Mouse (Mus musculus) forebrain, embryonic 15.5 days (tissue): ENCODE measurements at regions not wholly inside any gene's neighbourhood (a gene's known extent, or its start where the extent isn't known, plus 50 kb on each side); places are given as distances from the start of the nearest gene placed in this dataset.

Source experiments
- ATAC-seq: fragments of 200-750 bp; cut with Nextera tagmentation; replicated peaks from 2 replicates; pipeline ENCODE4 v1.8.0; 2017; ENCODE audit warnings: mild to moderate bottlenecking, moderate TSS enrichment, moderate library complexity
- H3K27ac ChIP-seq: fragments of 300-500 bp; sonication (generic); replicated peaks from 2 replicates; pipeline ENCODE4 v1.5.1; 2015; ENCODE audit warnings: mild to moderate bottlenecking, inconsistent platforms
- H3K27me3 ChIP-seq: fragments of 300-500 bp; sonication (generic); 2 replicates; pipeline ENCODE4 v1.6.1; 2015; ENCODE audit warnings: inconsistent platforms
- H3K36me3 ChIP-seq: fragments of 300-500 bp; sonication (generic); 2 replicates; pipeline ENCODE4 v1.6.1; 2015; ENCODE audit warnings: mild to moderate bottlenecking, inconsistent platforms
- H3K4me1 ChIP-seq: fragments of 300-500 bp; sonication (generic); 2 replicates; pipeline ENCODE4 v1.6.1; 2015; ENCODE audit warnings: inconsistent platforms
- H3K4me2 ChIP-seq: fragments of 300-500 bp; sonication (generic); replicated peaks from 2 replicates; pipeline ENCODE4 v1.6.1; 2015; ENCODE audit warnings: mild to moderate bottlenecking, inconsistent platforms
- H3K4me3 ChIP-seq: fragments of 300-500 bp; sonication (generic); 2 replicates; pipeline ENCODE4 v1.5.1; 2015; ENCODE audit warnings: mild to moderate bottlenecking, inconsistent platforms
- H3K9ac ChIP-seq: fragments of 300-500 bp; sonication (generic); replicated peaks from 2 replicates; pipeline ENCODE4 v1.6.1; 2015; ENCODE audit warnings: mild to moderate bottlenecking, inconsistent platforms
- H3K9me3 ChIP-seq: fragments of 300-500 bp; sonication (generic); 2 replicates; pipeline ENCODE4 v1.6.1; 2016; ENCODE audit warnings: inconsistent platforms
- WGBS: fragments of 180-500 bp; shearing (Covaris S2); methylation state at CpG from one replicate; pipeline ENCODE4 v1.1.7; 2015; ENCODE audit warnings: mixed read lengths; 5-methylcytosine and 5-hydroxymethylcytosine counted together

DNA sequence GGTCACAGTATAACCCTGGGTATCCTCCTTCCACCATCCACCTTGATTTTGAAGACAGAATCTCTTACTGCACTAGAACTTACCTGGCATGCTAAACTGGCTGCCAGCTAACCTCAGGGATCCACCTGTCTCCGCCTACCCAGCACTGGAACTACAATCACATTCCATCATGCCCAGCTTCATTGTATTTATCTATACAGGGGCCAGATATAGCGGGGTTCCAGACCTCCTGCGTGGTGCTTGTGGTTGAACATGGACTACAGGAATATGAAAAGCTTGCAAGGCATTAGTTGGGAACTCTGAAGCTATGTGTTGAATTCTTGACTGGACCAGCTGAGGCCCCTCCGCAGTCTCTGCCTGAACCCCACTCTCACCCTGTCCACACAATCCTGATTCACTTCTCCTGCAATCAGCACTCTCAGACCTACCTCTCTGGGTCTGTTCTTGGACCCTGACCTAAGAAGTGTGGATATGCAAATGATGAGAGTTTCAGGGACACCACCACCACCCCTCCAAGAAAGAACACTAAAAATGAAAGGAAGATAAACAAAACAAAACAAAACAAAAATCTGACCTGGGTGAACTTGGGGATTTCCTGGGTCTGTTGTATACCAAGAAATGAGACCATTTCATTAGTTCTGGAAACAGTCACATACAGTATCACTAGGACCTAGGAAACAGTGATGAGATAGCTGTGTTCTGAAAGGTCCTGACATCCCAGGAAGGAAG lies 216.4 kb upstream of the Hs6st1 start:
- Histone ChIP-seq H3K9ac (no peak overlapping the region), H3K36me3 (no peaks in the 10 kb centered on the region), H3K27me3 (no peaks in the 10 kb centered on the region), H3K4me3 (no peak overlapping the region), H3K4me1 (no peaks in the 10 kb centered on the region), H3K4me2 (no peak overlapping the region), H3K9me3 (no peaks in the 10 kb centered on the region), H3K27ac (no peak overlapping the region)
- 94% methylated on average over 4 of the region's 4 CpGs for WGBS
- ATAC-seq, result no peak

GRCm38 (mm10) chr1:35853018-35853417 lies 215.2 kb upstream of the Hs6st1 start:
- H3K4me2 ChIP-seq, result no peak overlapping the region
- no peaks in the 10 kb centered on the region for H3K4me1 ChIP-seq
- no peak for ATAC-seq
- no peaks in the 10 kb centered on the region for H3K27me3 ChIP-seq
- H3K27ac ChIP-seq, result no peak overlapping the region
- no peaks in the 10 kb centered on the region for H3K9me3 ChIP-seq
- H3K9ac ChIP-seq, result no peak overlapping the region
- WGBS, result 87% methylated on average over 1 of the region's 1 CpGs
- H3K36me3 ChIP-seq, result no peaks in the 10 kb centered on the region
- no peak overlapping the region for H3K4me3 ChIP-seq

DNA sequence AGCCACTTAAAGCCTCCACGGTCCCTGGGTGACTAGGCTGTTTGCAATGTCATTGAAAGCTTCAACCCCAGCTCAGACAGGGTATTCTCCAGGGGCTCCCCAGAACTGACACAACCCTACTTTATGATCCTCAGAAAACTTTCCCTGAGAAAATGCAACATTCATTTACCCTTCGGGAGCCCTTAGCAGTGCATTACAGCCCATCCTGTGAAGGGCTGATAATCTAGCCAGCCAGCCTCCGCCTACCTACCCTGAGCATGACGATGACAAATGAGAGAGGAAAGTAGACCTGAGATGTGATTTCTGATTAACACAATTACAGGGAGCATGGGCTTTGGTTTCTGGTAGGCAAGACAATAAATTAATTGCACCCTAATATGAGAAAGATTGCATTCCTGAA lies 212.6 kb upstream of the Hs6st1 start:
- Histone ChIP-seq H3K27me3 (no peaks in the 10 kb centered on the region), H3K4me1 (no peaks in the 10 kb centered on the region), H3K9me3 (no peaks in the 10 kb centered on the region), H3K4me2 (no peak overlapping the region), H3K4me3 (no peak overlapping the region), H3K27ac (no peak overlapping the region), H3K9ac (no peak overlapping the region), H3K36me3 (no peaks in the 10 kb centered on the region)
- WGBS, result 90% methylated on average over 4 of the region's 4 CpGs
- no peak for ATAC-seq

DNA sequence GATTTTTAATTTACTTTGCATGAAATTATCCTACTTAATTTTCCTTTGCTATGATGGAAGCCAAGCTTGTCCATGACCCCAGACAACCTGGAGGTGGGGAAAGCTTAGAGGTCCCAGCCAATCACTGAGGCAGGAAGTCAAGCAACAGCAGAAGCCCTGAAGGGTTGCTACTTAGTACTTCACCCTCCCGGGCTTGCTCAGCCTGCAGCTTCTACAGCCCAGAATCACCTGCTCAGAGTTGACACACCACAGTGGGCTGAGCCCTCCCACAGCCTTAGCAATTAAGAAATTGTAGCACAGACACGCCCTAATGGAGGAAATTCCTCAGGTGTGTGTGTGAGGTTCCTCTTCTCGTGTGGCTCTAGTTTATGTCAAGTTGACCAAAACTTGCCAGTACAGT lies 209.9 kb upstream of the Hs6st1 start:
- WGBS, result 83% methylated on average over 3 of the region's 3 CpGs
- Histone ChIP-seq H3K4me3 (no peak overlapping the region), H3K4me1 (no peaks in the 10 kb centered on the region), H3K27ac (no peak overlapping the region), H3K36me3 (no peaks in the 10 kb centered on the region), H3K4me2 (no peak overlapping the region), H3K9me3 (no peaks in the 10 kb centered on the region), H3K9ac (no peak overlapping the region), H3K27me3 (no peaks in the 10 kb centered on the region)
- no peak for ATAC-seq

- Histone ChIP-seq H3K27me3 (no peaks in the 10 kb centered on the region), H3K27ac (no peak overlapping the region), H3K9ac (no peak overlapping the region), H3K36me3 (no peaks in the 10 kb centered on the region), H3K9me3 (no peaks in the 10 kb centered on the region), H3K4me2 (no peak overlapping the region), H3K4me3 (no peak overlapping the region), H3K4me1 (no peaks in the 10 kb centered on the region)
- 91% methylated on average over 5 of the region's 5 CpGs for WGBS
- no peak for ATAC-seq
Measured at GRCm38 (mm10) chr1:35860779-35861178, 207.4 kb upstream of the Hs6st1 start.

GRCm38 (mm10) chr1:35862196-35862595 lies 206.0 kb upstream of the Hs6st1 start:
- Histone ChIP-seq H3K27me3 (no peaks in the 10 kb centered on the region), H3K36me3 (no peaks in the 10 kb centered on the region), H3K9me3 (no peaks in the 10 kb centered on the region), H3K4me3 (no peak overlapping the region), H3K4me1 (no peaks in the 10 kb centered on the region), H3K9ac (no peak overlapping the region), H3K4me2 (no peak overlapping the region), H3K27ac (no peak overlapping the region)
- ATAC-seq, result no peak
- WGBS, result 90% methylated on average over 5 of the region's 5 CpGs

DNA sequence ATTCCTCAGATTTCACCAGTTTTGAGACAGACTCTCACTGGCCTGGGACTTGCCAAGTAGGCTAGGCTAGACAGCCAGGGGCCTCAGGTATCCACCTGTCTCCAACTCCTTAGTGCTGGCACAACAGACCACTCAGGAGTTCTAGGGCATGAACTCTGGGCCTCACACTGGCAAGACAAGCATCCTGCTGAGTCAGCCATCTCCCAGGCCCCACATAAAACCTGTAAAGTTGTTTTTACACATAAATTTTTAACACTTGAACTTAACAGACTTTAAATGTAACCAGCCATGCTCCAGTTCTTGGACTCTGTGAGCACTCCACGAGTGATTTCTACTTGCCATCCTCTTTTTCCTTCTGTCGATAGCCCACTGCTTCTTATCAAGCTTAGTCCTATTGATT lies 205.5 kb upstream of the Hs6st1 start:
- WGBS, result 76% methylated on average over 2 of the region's 2 CpGs

DNA sequence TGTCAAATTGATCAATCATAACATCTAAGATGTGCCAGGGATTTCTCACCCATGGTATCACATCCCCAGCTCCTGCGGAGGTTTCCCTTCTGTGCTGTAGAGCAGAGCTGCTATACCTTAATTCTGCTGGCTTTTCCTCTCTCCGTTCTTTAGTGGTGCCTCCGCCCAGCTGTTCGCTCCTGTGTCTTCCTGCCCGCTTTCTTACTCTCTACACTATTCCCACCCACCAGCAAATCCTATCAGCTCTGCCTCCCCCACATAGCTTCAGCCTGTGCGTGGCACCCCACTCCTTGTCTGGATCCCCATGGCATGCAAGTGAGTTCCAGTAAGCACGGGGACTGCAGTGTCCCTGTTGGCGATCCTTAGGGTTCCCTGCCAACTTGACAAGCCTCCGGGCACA lies 204.0 kb upstream of the Hs6st1 start:
- H3K9ac ChIP-seq, result no peak overlapping the region
- H3K9me3 ChIP-seq, result no peaks in the 10 kb centered on the region
- H3K27ac ChIP-seq, result no peak overlapping the region
- peaks cover 1% of the 10 kb centered on the region for H3K4me1 ChIP-seq
- H3K4me3 ChIP-seq, result no peak overlapping the region
- H3K36me3 ChIP-seq, result no peaks in the 10 kb centered on the region
- no peak for ATAC-seq
- no peaks in the 10 kb centered on the region for H3K27me3 ChIP-seq
- 74% methylated on average over 9 of the region's 9 CpGs for WGBS
- no peak overlapping the region for H3K4me2 ChIP-seq

More for the DNA sequence above, 205.5 kb upstream of the Hs6st1 start:
- Histone ChIP-seq H3K36me3 (no peaks in the 10 kb centered on the region), H3K4me1 (no peaks in the 10 kb centered on the region), H3K9me3 (no peaks in the 10 kb centered on the region), H3K9ac (no peak overlapping the region), H3K27ac (no peak overlapping the region), H3K4me3 (no peak overlapping the region), H3K4me2 (no peak overlapping the region), H3K27me3 (no peaks in the 10 kb centered on the region)
- ATAC-seq, result no peak

- no peak overlapping the region for H3K27ac ChIP-seq
- H3K27me3 ChIP-seq, result no peaks in the 10 kb centered on the region
- no peak for ATAC-seq
- peaks cover 11% of the 10 kb centered on the region for H3K4me1 ChIP-seq
- 74% methylated on average over 6 of the region's 6 CpGs for WGBS
- no peak overlapping the region for H3K4me3 ChIP-seq
- H3K9ac ChIP-seq, result no peak overlapping the region
- no peaks in the 10 kb centered on the region for H3K36me3 ChIP-seq
- H3K4me2 ChIP-seq, result no peak overlapping the region
- no peaks in the 10 kb centered on the region for H3K9me3 ChIP-seq
Measured at GRCm38 (mm10) chr1:35865263-35865662, 202.9 kb upstream of the Hs6st1 start.

GRCm38 (mm10) chr1:35866643-35867042 lies 201.6 kb upstream of the Hs6st1 start:
- Histone ChIP-seq H3K9ac (no peak overlapping the region), H3K4me3 (no peak overlapping the region), H3K9me3 (no peaks in the 10 kb centered on the region), H3K27ac (no peak overlapping the region), H3K4me1 (peaks cover 13% of the 10 kb centered on the region), H3K36me3 (no peaks in the 10 kb centered on the region), H3K4me2 (no peak overlapping the region), H3K27me3 (no peaks in the 10 kb centered on the region)
- no peak for ATAC-seq
- WGBS, result 85% methylated on average over 12 of the region's 12 CpGs

GRCm38 (mm10) chr1:35869381-35870143 lies 198.6 kb upstream of the Hs6st1 start:
- H3K4me1 ChIP-seq, result peaks cover 13% of the 10 kb centered on the region
- 15% methylated on average over 17 of the region's 17 CpGs for WGBS
- no peaks in the 10 kb centered on the region for H3K27me3 ChIP-seq
- H3K9me3 ChIP-seq, result no peaks in the 10 kb centered on the region
- H3K36me3 ChIP-seq, result no peaks in the 10 kb centered on the region
- H3K27ac ChIP-seq, result no peak overlapping the region
- peak; percentile 96 for ATAC-seq
- peak overlapping the region; percentile 42 for H3K4me2 ChIP-seq
- peak overlapping the region; percentile 23 for H3K4me3 ChIP-seq
- no peak overlapping the region for H3K9ac ChIP-seq

GRCm38 (mm10) chr1:35870144-35870827 lies 197.9 kb upstream of the Hs6st1 start:
- H3K36me3 ChIP-seq, result no peaks in the 10 kb centered on the region
- ATAC-seq, result no peak
- peak overlapping the region; percentile 42; the same call in 1 of the 2 replicates for H3K4me2 ChIP-seq
- 52% methylated on average over 9 of the region's 9 CpGs for WGBS
- no peak overlapping the region for H3K9ac ChIP-seq
- no peak overlapping the region for H3K27ac ChIP-seq
- H3K27me3 ChIP-seq, result no peaks in the 10 kb centered on the region
- no peaks in the 10 kb centered on the region for H3K9me3 ChIP-seq
- H3K4me3 ChIP-seq, result peak overlapping the region; percentile 23; the same call in 1 of the 2 replicates
- peaks cover 20% of the 10 kb centered on the region for H3K4me1 ChIP-seq
